Mouse (Mus musculus): ENCODE measurements around the gene Tmem72. TPM values are rescaled to one million over a fixed set of nuclear protein-coding genes. Genes with fewer than 3 reads are reported as not detected.

The Tmem72 gene
- polyA plus RNA-seq (2012; rRNA removed), result 0.01 and 0.04 TPM in 2 replicates

GRCm38 (mm10) chr6:116716666-116717065 is at the start of gene Tmem72:
Tmem72 (minus strand) TSS chr6:116716913.

GRCm38 (mm10) chr6:116673471-116674282 is 43.0 kb downstream of the Tmem72 start, which contains the start of gene Rassf4:
Rassf4 (minus strand) TSS chr6:116673952.

GRCm38 (mm10) chr6:116650406-116650805 is 66.3 kb downstream of the Tmem72 start, which contains the start of gene Depp1:
Depp1 (plus strand) TSS chr6:116650609.

Other genes starting within 250 kb of the Tmem72 start
- not detected in 2 replicates for gene Olfr211, start 227.8 kb downstream of the Tmem72 start, polyA plus RNA-seq (2012; rRNA removed)
- not detected in 2 replicates for gene Olfr212, start 210.4 kb downstream of the Tmem72 start, polyA plus RNA-seq (2012; rRNA removed)
- not detected in 2 replicates for gene Olfr213, start 178.5 kb downstream of the Tmem72 start, polyA plus RNA-seq (2012; rRNA removed)
- 0.09 and 0.31 TPM in 2 replicates for gene Gm5580, start 165.8 kb downstream of the Tmem72 start, polyA plus RNA-seq (2012; rRNA removed)
- gene Olfr214, start 162.7 kb downstream of the Tmem72 start, polyA plus RNA-seq (2012; rRNA removed), result not detected in 2 replicates
- gene Olfr215, start 132.7 kb downstream of the Tmem72 start, polyA plus RNA-seq (2012; rRNA removed), result not detected in 2 replicates
- 153 and 167 TPM in 2 replicates for gene Zfp422, start 87.9 kb downstream of the Tmem72 start, polyA plus RNA-seq (2012; rRNA removed)
- 2.6 and 6.3 TPM in 2 replicates for gene Depp1, start 66.3 kb downstream of the Tmem72 start, polyA plus RNA-seq (2012; rRNA removed)
- gene Rassf4, start 43.0 kb downstream of the Tmem72 start, polyA plus RNA-seq (2012; rRNA removed), result 13.6 and 13.8 TPM in 2 replicates